In the genomic region with DNA sequence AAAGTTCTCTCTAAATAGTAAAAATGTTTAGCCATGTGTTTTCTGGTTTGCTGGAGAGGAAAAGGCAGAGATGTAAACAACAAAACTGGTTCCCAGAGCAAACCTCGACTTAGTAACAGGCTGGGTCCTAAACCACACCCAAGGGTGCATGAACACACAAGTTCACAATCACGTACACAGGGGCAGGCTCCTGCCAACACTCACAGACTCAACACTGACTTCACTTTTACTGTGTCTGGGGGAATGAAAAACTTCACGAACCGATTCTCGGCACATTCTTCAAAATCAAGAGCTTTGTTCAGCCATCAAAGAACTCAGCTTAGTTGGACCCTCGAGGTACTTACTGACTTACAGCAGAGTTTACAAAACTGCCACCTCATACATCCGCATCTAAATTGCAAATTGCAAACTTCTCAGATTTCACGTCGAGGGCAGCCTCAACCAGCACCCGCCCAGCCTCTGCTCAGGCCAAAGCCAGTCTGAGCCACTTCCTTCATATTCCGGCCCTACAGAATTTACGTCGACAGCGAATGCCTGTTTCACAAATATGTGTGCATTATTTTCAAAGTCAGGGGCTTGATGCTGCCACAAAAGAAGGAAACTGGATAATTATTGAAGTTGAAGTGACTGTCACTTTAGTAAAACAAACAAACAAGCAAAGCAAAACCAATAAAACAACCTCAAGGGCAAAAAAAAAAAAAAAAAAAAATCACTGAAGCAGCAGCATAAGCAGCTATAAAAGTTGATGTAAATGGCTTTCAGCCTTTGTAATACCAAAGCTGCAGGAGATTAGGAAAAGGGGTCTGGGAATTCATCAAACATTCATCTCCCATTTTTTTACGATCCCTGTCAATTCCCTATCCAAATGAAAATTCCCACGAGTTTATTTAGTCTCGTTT, we compare ENCODE assay signal across 8 mouse cellular contexts. TPM values are rescaled to one million over a fixed set of nuclear protein-coding genes. Genes with fewer than 3 reads are reported as not detected.
DNase-seq lines count a peak whose midpoint lies in the region; ATAC-seq lines count a peak whose summit lies in the region.

No protein-coding gene starts in this region.

- H3K9me3 ChIP-seq in embryonic facial prominence, embryonic 10.5 days = no peaks in the 10 kb centered on the region
- H3K9me3 ChIP-seq in limb, embryonic 12.5 days = no peaks in the 10 kb centered on the region
- H3K9me3 ChIP-seq in midbrain, embryonic 15.5 days = no peaks in the 10 kb centered on the region

- H3K27ac ChIP-seq in embryonic facial prominence, embryonic 10.5 days (replicated peaks) = 0 out of 2 replicates have a peak overlapping the region, but pooled peaks have one; percentile 83
- H3K27ac ChIP-seq in limb, embryonic 12.5 days = no peak overlapping the region
- no peak overlapping the region for H3K27ac ChIP-seq in midbrain, embryonic 15.5 days

- H3K9ac ChIP-seq in limb, embryonic 12.5 days (replicated peaks) = peak overlapping the region; percentile 67
- H3K9ac ChIP-seq in midbrain, embryonic 15.5 days = no peak overlapping the region; the same call in 1 of the 2 replicates

- peaks cover 30% of the 10 kb centered on the region for H3K27me3 ChIP-seq in embryonic facial prominence, embryonic 10.5 days (replicated peaks; ENCODE audit: low read depth, poor library complexity, severe bottlenecking)
- 0 out of 2 replicates have a peak, but pooled peaks cover 3% of the 10 kb centered on the region for H3K27me3 ChIP-seq in limb, embryonic 12.5 days
- peaks cover 6% of the 10 kb centered on the region; the same call in 1 of the 2 replicates for H3K27me3 ChIP-seq in midbrain, embryonic 15.5 days (replicated peaks)

- whole genome bisulfite sequencing in embryonic facial prominence, embryonic 10.5 days = 12% methylated on average over 17 of the region's 17 CpGs
- 7% methylated on average over 17 of the region's 17 CpGs for WGBS in limb, embryonic 12.5 days
- WGBS in midbrain, embryonic 15.5 days = 9% methylated on average over 17 of the region's 17 CpGs

- H3K36me3 ChIP-seq in embryonic facial prominence, embryonic 10.5 days (replicated peaks) = no peaks in the 10 kb centered on the region
- no peaks in the 10 kb centered on the region for H3K36me3 ChIP-seq in limb, embryonic 12.5 days
- no peaks in the 10 kb centered on the region for H3K36me3 ChIP-seq in midbrain, embryonic 15.5 days (replicated peaks)

- peak overlapping the region; percentile 82 for H3K4me3 ChIP-seq in embryonic facial prominence, embryonic 10.5 days
- peak overlapping the region; percentile 76 for H3K4me3 ChIP-seq in limb, embryonic 12.5 days (replicated peaks)
- peak overlapping the region; percentile 61 for H3K4me3 ChIP-seq in midbrain, embryonic 15.5 days

- H3K4me1 ChIP-seq in embryonic facial prominence, embryonic 10.5 days = 0 out of 2 replicates have a peak, but pooled peaks cover 15% of the 10 kb centered on the region
- peaks cover 17% of the 10 kb centered on the region for H3K4me1 ChIP-seq in limb, embryonic 12.5 days (replicated peaks)
- H3K4me1 ChIP-seq in midbrain, embryonic 15.5 days = peaks cover 12% of the 10 kb centered on the region

- peak overlapping the region; percentile 90 for H3K4me2 ChIP-seq in limb, embryonic 12.5 days
- H3K4me2 ChIP-seq in midbrain, embryonic 15.5 days = peak overlapping the region; percentile 99

- ATAC-seq in limb, embryonic 12.5 days (ENCODE audit: insufficient number of reproducible peaks, insufficient read depth, low FRiP score, low TSS enrichment, low read depth) = no peak
- ATAC-seq in midbrain, embryonic 15.5 days (replicated peaks) = no peak

- DNase-seq in spleen, postnatal 36 days (ENCODE audit: low spot score in 2 of 2) = peak; percentile 25 to 34
- DNase-seq in spleen, postnatal 4 days (ENCODE audit: low spot score in 2 of 2) = no peak
- peak; percentile 45 for DNase-seq in embryonic facial prominence, embryonic 10.5 days (ENCODE audit: low spot score)
- DNase-seq in heart, postnatal 4 days = peak; percentile 37
- DNase-seq in right cerebral cortex, postnatal 25 days = no peak
- no peak for DNase-seq in cerebellum, postnatal 4 days (ENCODE audit: low spot score in 2 of 2)

RNA-seq across cellular contexts. Expression of gene Ostf1, which starts 1.2 kb away (rescaled TPM):
- 35.0 and 37.0 TPM in 2 replicates for polyA plus RNA-seq in embryonic facial prominence, embryonic 10.5 days (2016; fragmentation: Nextera tagmentation; extraction: Ambion mirVana)
- total RNA-seq in heart, postnatal 4 days (2021) = 10 to 100 TPM; 52.2 to 53.5 TPM
- polyA plus RNA-seq in limb, embryonic 12.5 days (2016; fragmentation: Nextera tagmentation; extraction: Ambion mirVana) = 36.2 and 38.9 TPM in 2 replicates
- 37.2 and 42.4 TPM in 2 replicates for polyA plus RNA-seq in midbrain, embryonic 15.5 days (2015; fragmentation: Nextera tagmentation; extraction: Ambion mirVana)

RNA-seq across cellular contexts. Expression of gene Nmrk1, which starts 1.3 kb away (rescaled TPM):
- 8.1 and 8.7 TPM in 2 replicates for polyA plus RNA-seq in embryonic facial prominence, embryonic 10.5 days (2016; fragmentation: Nextera tagmentation; extraction: Ambion mirVana)
- total RNA-seq in heart, postnatal 4 days (2021) = 1 to 10 TPM; 3.3 to 4.1 TPM
- polyA plus RNA-seq in limb, embryonic 12.5 days (2016; fragmentation: Nextera tagmentation; extraction: Ambion mirVana) = 11.2 and 11.8 TPM in 2 replicates
- polyA plus RNA-seq in midbrain, embryonic 15.5 days (2015; fragmentation: Nextera tagmentation; extraction: Ambion mirVana) = 6.6 and 7.2 TPM in 2 replicates

RNA-seq across cellular contexts. Expression of gene Carnmt1, which starts 40.1 kb away (rescaled TPM):
- 27.8 and 29.9 TPM in 2 replicates for polyA plus RNA-seq in embryonic facial prominence, embryonic 10.5 days (2016; fragmentation: Nextera tagmentation; extraction: Ambion mirVana)
- 10 to 100 TPM; 19.0 to 21.6 TPM for total RNA-seq in heart, postnatal 4 days (2021)
- 34.9 and 38.1 TPM in 2 replicates for polyA plus RNA-seq in limb, embryonic 12.5 days (2016; fragmentation: Nextera tagmentation; extraction: Ambion mirVana)
- 11.2 and 13.6 TPM in 2 replicates for polyA plus RNA-seq in midbrain, embryonic 15.5 days (2015; fragmentation: Nextera tagmentation; extraction: Ambion mirVana)

Comparison
In these comparisons a context has a peak if more than half of its experiments do, and no peak if none do; other contexts are left out.
1. DNase-seq: peak in spleen, postnatal 36 days (2 of 2), embryonic facial prominence, embryonic 10.5 days (single experiment) and heart, postnatal 4 days (single experiment); none in spleen, postnatal 4 days (0 of 2), right cerebral cortex, postnatal 25 days (single experiment) and cerebellum, postnatal 4 days (0 of 2).
2. Peak in every context shown above with its lines, with median percentiles within 50 percentile points of each other: H3K4me3 ChIP-seq.